Mouse (Mus musculus) spleen, postnatal 4 days (tissue): Measurements from ENCODE around the gene Tenm2.

ENCODE experiments used
- DNase-seq, 2 experiments: peaks; one replicate each; pipeline ENCODE4 v3.0.0; 2022; ENCODE audit warnings: low spot score in 2 of 2

Tenm2 gene

GRCm38 (mm10) chr11:36123275-36123674 lies 1112.5 kb downstream of the Tenm2 start:
- DNase-seq: no peak

- no peak for DNase-seq
Observed at GRCm38 (mm10) chr11:36121410-36121929, 1114.3 kb downstream of the Tenm2 start.

- no peak for DNase-seq
Observed at GRCm38 (mm10) chr11:36120591-36121409, 1115.0 kb downstream of the Tenm2 start.

GRCm38 (mm10) chr11:36113326-36113725 lies 1122.4 kb downstream of the Tenm2 start:
- DNase-seq: no peak

GRCm38 (mm10) chr11:36108970-36109731 lies 1126.6 kb downstream of the Tenm2 start:
- DNase-seq: no peak

GRCm38 (mm10) chr11:36107840-36108239 lies 1127.9 kb downstream of the Tenm2 start:
- DNase-seq: no peak

GRCm38 (mm10) chr11:36106639-36107038 lies 1129.1 kb downstream of the Tenm2 start:
- DNase-seq: no peak

GRCm38 (mm10) chr11:36103556-36103955 lies 1132.2 kb downstream of the Tenm2 start:
- DNase-seq: no peak

- no peak for DNase-seq
Observed at GRCm38 (mm10) chr11:36096219-36096618, 1139.5 kb downstream of the Tenm2 start.

- DNase-seq: no peak
Observed at GRCm38 (mm10) chr11:36090210-36090609, 1145.6 kb downstream of the Tenm2 start.

GRCm38 (mm10) chr11:36081399-36082053 lies 1154.2 kb downstream of the Tenm2 start:
- DNase-seq: no peak

GRCm38 (mm10) chr11:36080766-36081165 lies 1155.0 kb downstream of the Tenm2 start:
- no peak for DNase-seq

- DNase-seq: no peak
Observed at GRCm38 (mm10) chr11:36078391-36078790, 1157.4 kb downstream of the Tenm2 start.

GRCm38 (mm10) chr11:36074015-36074567 lies 1161.7 kb downstream of the Tenm2 start:
- DNase-seq: no peak

- DNase-seq: no peak
Observed at GRCm38 (mm10) chr11:36073074-36073818, 1162.5 kb downstream of the Tenm2 start.

- no peak for DNase-seq
Observed at GRCm38 (mm10) chr11:36072646-36073045, 1163.1 kb downstream of the Tenm2 start.

- no peak for DNase-seq
Observed at GRCm38 (mm10) chr11:36072038-36072437, 1163.7 kb downstream of the Tenm2 start.

GRCm38 (mm10) chr11:36059325-36059843 lies 1176.4 kb downstream of the Tenm2 start:
- no peak for DNase-seq

GRCm38 (mm10) chr11:36056525-36056924 lies 1179.2 kb downstream of the Tenm2 start:
- DNase-seq: no peak

GRCm38 (mm10) chr11:36054323-36054722 lies 1181.4 kb downstream of the Tenm2 start:
- no peak for DNase-seq

GRCm38 (mm10) chr11:36053457-36053856 lies 1182.3 kb downstream of the Tenm2 start:
- no peak for DNase-seq
